ENCODE assay signal across 8 mouse cellular contexts in genomic region chr1:74014538-74015327, GRCm38 (mm10).
DNase-seq lines count a peak whose midpoint lies in the region; ATAC-seq and TF ChIP-seq lines count a peak whose summit lies in the region.

No protein-coding gene starts in this region.

- TF ChIP-seq CTCF in spleen, adult 2 months (IDR thresholded peaks at IDR 0.05; ENCODE audit: extremely low read depth, insufficient read depth, insufficient read length, insufficient replicate concordance) = no peak
- no peak for TF ChIP-seq CTCF in liver, postnatal 0 days (IDR thresholded peaks at IDR 0.05; ENCODE audit: low read depth)

- H3K9me3 ChIP-seq in liver, postnatal 0 days (ENCODE audit: low read length) = peaks cover 4% of the 10 kb centered on the region; the same call in 1 of the 2 replicates

- no peak for TF ChIP-seq POLR2A in spleen, adult 2 months (IDR thresholded peaks at IDR 0.05; ENCODE audit: low read depth, low read length)

- H3K27ac ChIP-seq in spleen, adult 2 months (ENCODE audit: insufficient read depth, low read length) = peak overlapping the region; percentile 17; the same call in 1 of the 2 replicates
- peak overlapping the region; percentile 94 for H3K27ac ChIP-seq in liver, postnatal 0 days (ENCODE audit: low read depth)

- WGBS in spleen, adult 2 months = 70% methylated on average over 10 of the region's 14 CpGs
- WGBS in liver, postnatal 0 days (ENCODE audit: insufficient replicate concordance) = 71% methylated on average over 8 of the region's 14 CpGs

- no peak overlapping the region for H3K4me3 ChIP-seq in spleen, adult 2 months (ENCODE audit: extremely low read depth, insufficient read depth, insufficient read length)
- no peak overlapping the region for H3K4me3 ChIP-seq in liver, postnatal 0 days (ENCODE audit: low read depth, low read length)

- TF ChIP-seq EP300 in liver, postnatal 0 days (IDR thresholded peaks at IDR 0.05; ENCODE audit: low read depth) = peak; percentile 80

- H3K4me2 ChIP-seq in liver, postnatal 0 days (ENCODE audit: low read depth, low read length) = 0 out of 2 replicates have a peak overlapping the region, but pooled peaks have one; percentile 13

- no peak for DNase-seq in spleen, adult 2 months (ENCODE audit: low read depth in 1 of 2, low spot score in 2 of 2)
- no peak for DNase-seq in spleen, adult 12 weeks (ENCODE audit: low spot score)
- DNase-seq in kidney, adult 8-10 months = peak; percentile 93 to 95
- DNase-seq in liver, postnatal 0 days = peak; percentile 67
- DNase-seq in thymus, postnatal 36 days = no peak
- no peak for DNase-seq in right cerebral cortex, postnatal 36 days (ENCODE audit: low spot score in 2 of 2)
- DNase-seq in natural killer cell, adult 2 months (ENCODE audit: low spot score in 2 of 2) = no peak

- H3K9ac ChIP-seq in liver, postnatal 0 days (replicated peaks) = peak overlapping the region; percentile 57; the same call in 1 of the 2 replicates

- peak; percentile 85 for ATAC-seq in liver, postnatal 0 days
- no peak for ATAC-seq in megakaryocyte-erythroid progenitor cell, adult 5-6 weeks (replicated peaks; ENCODE audit: low FRiP score, low TSS enrichment, poor library complexity, severe bottlenecking)

- no peaks in the 10 kb centered on the region for H3K27me3 ChIP-seq in spleen, adult 2 months (ENCODE audit: control insufficient read depth, insufficient read depth, low read length)
- H3K27me3 ChIP-seq in liver, postnatal 0 days (ENCODE audit: insufficient read depth, low read length) = no peaks in the 10 kb centered on the region

- H3K36me3 ChIP-seq in spleen, adult 2 months (ENCODE audit: control insufficient read depth, insufficient read depth, low read length) = no peaks in the 10 kb centered on the region
- H3K36me3 ChIP-seq in liver, postnatal 0 days (replicated peaks; ENCODE audit: insufficient read depth, low read length) = no peaks in the 10 kb centered on the region

- H3K4me1 ChIP-seq in spleen, adult 2 months (ENCODE audit: control insufficient read depth, insufficient read depth, insufficient read length) = no peaks in the 10 kb centered on the region
- H3K4me1 ChIP-seq in liver, postnatal 0 days (ENCODE audit: insufficient read depth) = peaks cover 34% of the 10 kb centered on the region

Comparison
In these comparisons a context has a peak if more than half of its experiments do, and no peak if none do; other contexts are left out.
1. DNase-seq: peak in kidney, adult 8-10 months (2 of 2) and liver, postnatal 0 days (single experiment); none in spleen, adult 2 months (0 of 2), spleen, adult 12 weeks (single experiment), thymus, postnatal 36 days (0 of 2), right cerebral cortex, postnatal 36 days (0 of 2) and natural killer cell, adult 2 months (0 of 2).